Mouse (Mus musculus) hindbrain, postnatal 0 days (tissue): ENCODE measurements around the gene Rpusd1. TPM values are rescaled to one million over a fixed set of nuclear protein-coding genes. Genes with fewer than 3 reads are reported as not detected.

ENCODE experiments used
- ATAC-seq: fragments of 200-750 bp; cut with Nextera tagmentation; 2 replicates; pipeline ENCODE4 v1.8.0; 2017; ENCODE audit warnings: mild to moderate bottlenecking, moderate TSS enrichment, moderate library complexity
- DNase-seq: peaks from one replicate; pipeline ENCODE4 v3.0.0-alpha.2; 2015; ENCODE audit warnings: low spot score
- H3K27ac ChIP-seq: fragments of 300-500 bp; sonication (generic); 2 replicates; pipeline ENCODE4 v1.5.1; 2014; ENCODE audit warnings: mild to moderate bottlenecking
- H3K27me3 ChIP-seq: fragments of 300-500 bp; sonication (generic); 2 replicates; pipeline ENCODE4 v1.6.1; 2014; ENCODE audit warnings: low read length, mixed read lengths; ENCODE audit not compliant: insufficient read depth
- H3K36me3 ChIP-seq: fragments of 300-500 bp; sonication (generic); 2 replicates; pipeline ENCODE4 v1.6.1; 2014; ENCODE audit warnings: low read length, mixed read lengths; ENCODE audit not compliant: insufficient read depth
- H3K4me1 ChIP-seq: fragments of 300-500 bp; sonication (generic); 2 replicates; pipeline ENCODE4 v1.6.1; 2014; ENCODE audit warnings: antibody characterized with exemption, low read length, mixed read lengths; ENCODE audit not compliant: insufficient read depth
- H3K4me2 ChIP-seq: fragments of 300-500 bp; sonication (generic); 2 replicates; pipeline ENCODE4 v1.6.1; 2014; ENCODE audit warnings: low read depth, mild to moderate bottlenecking, low read length, moderate library complexity, mixed read lengths
- H3K4me3 ChIP-seq: fragments of 300-500 bp; sonication (generic); 2 replicates; pipeline ENCODE4 v1.5.1; 2014; ENCODE audit warnings: low read length
- H3K9ac ChIP-seq: fragments of 300-500 bp; sonication (generic); replicated peaks from 2 replicates; pipeline ENCODE4 v1.6.1; 2014; ENCODE audit warnings: mild to moderate bottlenecking, low read length, moderate library complexity, mixed read lengths
- H3K9me3 ChIP-seq: fragments of 300-500 bp; sonication (generic); 2 replicates; pipeline ENCODE4 v1.6.1; 2016; ENCODE audit warnings: low read length, mixed read lengths
- CTCF ChIP-seq: IDR thresholded peaks from 2 replicates; pipeline ENCODE4 v1.5.1; 2016; ENCODE audit warnings: antibody characterized with exemption, control low read depth, low read depth
- WGBS: fragments of 180-500 bp; shearing (Covaris S2); extraction: QIAGEN DNeasy Blood & Tissue Kit; methylation state at CpG from one replicate; pipeline ENCODE4 v1.1.7; 2014; 5-methylcytosine and 5-hydroxymethylcytosine counted together
- polyA plus RNA-seq: library from polyadenylated mRNA; unstranded; fragments of >200 nt; fragmentation: Nextera tagmentation; extraction: Ambion mirVana; gene quantifications from 2 replicates; pipeline ENCODE4 v1.2.1, GENCODE M21; 2015
- total RNA-seq: library from RNA; depleted of rRNA; stranded (reverse); fragments of >200 nt; gene quantifications from 2 replicates; pipeline ENCODE4 v1.2.3, GENCODE M21; 2014; rRNA removed

Gene Rpusd1
- 10.1 and 18.7 TPM in 2 replicates for total RNA-seq
- 27.5 and 27.9 TPM in 2 replicates for polyA plus RNA-seq

GRCm38 (mm10) chr17:25727265-25728008 lies at the start of gene Rpusd1, which contains the start of gene Chtf18:
Rpusd1 (plus strand) TSS chr17:25727670.
Chtf18 (minus strand) TSS chr17:25727419.
- peak within 1 kb of the TSS; percentile 75 for H3K27ac ChIP-seq
- H3K9ac ChIP-seq = peak within 1 kb of the TSS; percentile 80
- DNase-seq = peak; percentile 100
- TF ChIP-seq CTCF = no peak
- H3K36me3 ChIP-seq = 0 out of 2 replicates have a peak, but pooled peaks cover 10% of the 10 kb centered on the region
- H3K4me1 ChIP-seq = peaks cover 16% of the 10 kb centered on the region
- no peaks in the 10 kb centered on the region for H3K9me3 ChIP-seq
- under 1% methylated on average over 37 of the region's 37 CpGs for WGBS
- peak; percentile 99 for ATAC-seq
- H3K4me3 ChIP-seq = peak within 1 kb of the TSS; percentile 61
- no peaks in the 10 kb centered on the region for H3K27me3 ChIP-seq
- peak within 1 kb of the TSS; percentile 94 for H3K4me2 ChIP-seq

- Histone ChIP-seq H3K27me3 (no peaks in the 10 kb centered on the region), H3K4me2 (no peak overlapping the region), H3K27ac (no peak overlapping the region), H3K9ac (no peak overlapping the region), H3K36me3 (no peaks in the 10 kb centered on the region), H3K9me3 (no peaks in the 10 kb centered on the region), H3K4me3 (no peak overlapping the region), H3K4me1 (no peaks in the 10 kb centered on the region)
- WGBS = 56% methylated on average over 6 of the region's 6 CpGs
- no peak for TF ChIP-seq CTCF
- no peak for DNase-seq
- no peak for ATAC-seq
Measured at GRCm38 (mm10) chr17:25677969-25678368, 49.5 kb upstream of the Rpusd1 start.

GRCm38 (mm10) chr17:25679818-25680217 lies 47.7 kb upstream of the Rpusd1 start:
- no peaks in the 10 kb centered on the region for H3K9me3 ChIP-seq
- DNase-seq = no peak
- H3K36me3 ChIP-seq = no peaks in the 10 kb centered on the region
- ATAC-seq = peak; percentile 29; the same call in 1 of the 2 replicates
- no peak for TF ChIP-seq CTCF
- H3K4me3 ChIP-seq = no peak overlapping the region
- H3K27ac ChIP-seq = no peak overlapping the region
- H3K4me2 ChIP-seq = no peak overlapping the region
- H3K27me3 ChIP-seq = no peaks in the 10 kb centered on the region
- H3K4me1 ChIP-seq = no peaks in the 10 kb centered on the region
- no peak overlapping the region for H3K9ac ChIP-seq
- 2% methylated on average over 5 of the region's 5 CpGs for WGBS

DNA sequence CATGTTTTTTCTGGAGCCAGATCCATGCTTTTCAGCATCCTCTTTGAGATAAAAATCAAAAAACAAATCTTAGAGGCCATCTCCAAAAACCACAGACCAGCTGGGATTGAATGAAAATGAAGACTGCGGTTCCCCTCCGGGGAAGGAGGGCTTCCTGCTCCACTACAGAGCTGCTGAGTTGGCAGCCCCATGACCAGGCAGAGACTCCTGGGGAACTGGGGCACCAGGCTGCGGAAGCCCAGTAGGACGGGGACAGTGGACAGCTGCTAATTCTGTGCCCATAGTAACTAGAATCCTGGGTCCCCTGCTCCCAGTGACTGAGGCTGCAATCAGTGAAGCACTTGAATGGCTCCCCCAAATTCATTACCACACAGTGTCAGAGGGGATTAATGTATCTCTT lies 45.8 kb upstream of the Rpusd1 start:
- H3K36me3 ChIP-seq = no peaks in the 10 kb centered on the region
- no peaks in the 10 kb centered on the region for H3K9me3 ChIP-seq
- H3K27ac ChIP-seq = no peak overlapping the region
- H3K27me3 ChIP-seq = no peaks in the 10 kb centered on the region
- no peak overlapping the region for H3K4me3 ChIP-seq
- ATAC-seq = no peak
- no peak for DNase-seq
- H3K9ac ChIP-seq = no peak overlapping the region
- TF ChIP-seq CTCF = no peak
- H3K4me2 ChIP-seq = no peak overlapping the region
- 66% methylated on average over 4 of the region's 4 CpGs for WGBS
- no peaks in the 10 kb centered on the region for H3K4me1 ChIP-seq

- peak; percentile 56 for DNase-seq
- no peak overlapping the region for H3K4me3 ChIP-seq
- ATAC-seq = no peak
- 42% methylated on average over 7 of the region's 7 CpGs for WGBS
- H3K9me3 ChIP-seq = no peaks in the 10 kb centered on the region
- H3K4me2 ChIP-seq = no peak overlapping the region
- peak; percentile 63 for TF ChIP-seq CTCF
- H3K36me3 ChIP-seq = no peaks in the 10 kb centered on the region
- H3K9ac ChIP-seq = no peak overlapping the region
- H3K4me1 ChIP-seq = no peaks in the 10 kb centered on the region
- H3K27me3 ChIP-seq = no peaks in the 10 kb centered on the region
- no peak overlapping the region for H3K27ac ChIP-seq
Measured at GRCm38 (mm10) chr17:25686323-25686722, 41.1 kb upstream of the Rpusd1 start.

DNA sequence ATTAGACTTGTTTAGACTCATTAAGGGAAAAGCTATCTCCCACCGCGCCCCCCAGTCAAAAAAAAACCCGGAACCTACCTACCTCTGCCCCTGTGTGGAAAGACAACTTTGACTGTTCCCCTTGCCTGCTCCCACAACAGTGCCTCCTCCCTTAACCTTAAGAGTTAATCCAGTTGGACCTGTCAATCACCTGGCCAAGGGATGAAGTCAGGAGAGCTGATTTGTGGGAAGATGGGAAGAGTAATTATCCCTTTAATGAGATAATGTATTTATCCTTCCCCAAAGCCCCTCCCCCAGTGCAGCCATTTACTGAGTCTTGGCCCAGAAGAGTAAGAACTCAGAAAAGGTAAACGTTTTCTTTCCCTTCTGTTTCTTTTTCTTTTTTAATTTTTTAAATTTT lies 38.5 kb upstream of the Rpusd1 start:
- DNase-seq = no peak
- TF ChIP-seq CTCF = no peak
- Histone ChIP-seq H3K9ac (no peak overlapping the region), H3K4me2 (no peak overlapping the region), H3K36me3 (no peaks in the 10 kb centered on the region), H3K4me3 (no peak overlapping the region), H3K27me3 (no peaks in the 10 kb centered on the region), H3K9me3 (no peaks in the 10 kb centered on the region), H3K27ac (no peak overlapping the region), H3K4me1 (no peaks in the 10 kb centered on the region)
- no peak for ATAC-seq
- 82% methylated on average over 4 of the region's 4 CpGs for WGBS

GRCm38 (mm10) chr17:25696263-25696662 lies 31.2 kb upstream of the Rpusd1 start:
- ATAC-seq = no peak
- WGBS = 57% methylated on average over 1 of the region's 1 CpGs

More at GRCm38 (mm10) chr17:25696263-25696662, 31.2 kb upstream of the Rpusd1 start:
- TF ChIP-seq CTCF = no peak
- H3K27me3 ChIP-seq = no peaks in the 10 kb centered on the region
- no peak for DNase-seq
- H3K27ac ChIP-seq = no peak overlapping the region
- H3K9me3 ChIP-seq = no peaks in the 10 kb centered on the region
- no peaks in the 10 kb centered on the region for H3K36me3 ChIP-seq
- H3K9ac ChIP-seq = no peak overlapping the region
- no peak overlapping the region for H3K4me2 ChIP-seq
- H3K4me3 ChIP-seq = no peak overlapping the region
- no peaks in the 10 kb centered on the region for H3K4me1 ChIP-seq
